Mouse (Mus musculus): ENCODE data around the gene Vav2.
A peak's percentile ranks its signal among the peaks of the same experiment; 100 is the strongest.

GRCm38 (mm10) chr2:27306628-27307027, 120.2 kb downstream of the Vav2 start:
- TF ChIP-seq HCFC1 (IDR thresholded peaks at IDR 0.05; ENCODE audit: borderline replicate concordance, insufficient read depth, low read length) (no peak), CHD2 (IDR thresholded peaks at IDR 0.05; ENCODE audit: low read depth, low read length) (no peak), ZNF384 (IDR thresholded peaks at IDR 0.05; ENCODE audit: low read depth, low read length) (no peak), MAFK (IDR thresholded peaks at IDR 0.05; ENCODE audit: insufficient read depth, low read depth, low read length) (peak; percentile 62; the same call in 1 of the 2 replicates), ZC3H11A (IDR thresholded peaks at IDR 0.05; ENCODE audit: borderline replicate concordance, low read depth, low read length) (no peak)

Measured in ES-E14 (cell line).